Mouse (Mus musculus): ENCODE measurements around the gene Hoxc13.

- TF ChIP-seq POLR2A (IDR thresholded peaks at IDR 0.05; ENCODE audit: insufficient read length, low read depth) (peak; percentile 94), POLR2AphosphoS2 (IDR thresholded peaks at IDR 0.05; ENCODE audit: insufficient read length, low read depth) (peak; percentile 96), MYOD1 (IDR thresholded peaks at IDR 0.05; ENCODE audit: control insufficient read depth in 1 of 3, insufficient read length in 2 of 3, low read depth in 2 of 3) (peak in 2 of 3 experiments; percentile 1 to 38)
Observed at GRCm38 (mm10) chr15:102975688-102976111, 54.8 kb downstream of the Hoxc13 start.
